Mouse (Mus musculus) intestine, postnatal 0 days (tissue): Measurements from ENCODE around the gene Vil1. TPM values are rescaled to one million over a fixed set of nuclear protein-coding genes. Genes with fewer than 3 reads are reported as not detected.

Experiments
- ATAC-seq: fragments of 200-750 bp; cut with Nextera tagmentation; 2 replicates; pipeline ENCODE4 v1.8.0; 2017; ENCODE audit warnings: mild to moderate bottlenecking, moderate TSS enrichment, moderate library complexity
- H3K27ac ChIP-seq: fragments of 300-500 bp; sonication (generic); 2 replicates; pipeline ENCODE4 v1.5.1; 2014; ENCODE audit warnings: mild to moderate bottlenecking, low read depth, low read length, moderate library complexity
- H3K27me3 ChIP-seq: fragments of 300-500 bp; sonication (generic); replicated peaks from 2 replicates; pipeline ENCODE4 v1.6.1; 2014; ENCODE audit warnings: low read length, mixed read lengths; ENCODE audit not compliant: control insufficient read depth, insufficient read depth
- H3K36me3 ChIP-seq: fragments of 300-500 bp; sonication (generic); 2 replicates; pipeline ENCODE4 v1.6.1; 2014; ENCODE audit warnings: mild to moderate bottlenecking, moderate library complexity; ENCODE audit not compliant: control insufficient read depth, insufficient read depth
- H3K4me1 ChIP-seq: fragments of 300-500 bp; sonication (generic); replicated peaks from 2 replicates; pipeline ENCODE4 v1.6.1; 2014; ENCODE audit warnings: antibody characterized with exemption, low read length, mixed read lengths; ENCODE audit not compliant: control insufficient read depth, insufficient read depth
- H3K4me2 ChIP-seq: fragments of 300-500 bp; sonication (generic); replicated peaks from 2 replicates; pipeline ENCODE4 v1.6.1; 2014; ENCODE audit warnings: low read depth, mild to moderate bottlenecking, moderate library complexity
- H3K4me3 ChIP-seq: fragments of 300-500 bp; sonication (generic); 2 replicates; pipeline ENCODE4 v1.5.1; 2014; ENCODE audit warnings: low read depth, low read length
- H3K9ac ChIP-seq: fragments of 300-500 bp; sonication (generic); 2 replicates; pipeline ENCODE4 v1.6.1; 2014; ENCODE audit warnings: mild to moderate bottlenecking, low read depth, low read length
- H3K9me3 ChIP-seq: fragments of 300-500 bp; sonication (generic); 2 replicates; pipeline ENCODE4 v1.6.1; 2016; ENCODE audit warnings: mixed run types; ENCODE audit not compliant: control insufficient read depth
- CTCF ChIP-seq: sonication (generic); IDR thresholded peaks from 2 replicates; pipeline ENCODE4 v1.5.1; 2016; ENCODE audit warnings: low read depth, mild to moderate bottlenecking, control low read depth, antibody characterized with exemption, moderate library complexity
- WGBS: fragments of 180-500 bp; shearing (Covaris S2); extraction: QIAGEN DNeasy Blood & Tissue Kit; methylation state at CpG from one replicate; pipeline ENCODE4 v1.1.7; 2014; 5-methylcytosine and 5-hydroxymethylcytosine counted together
- polyA plus RNA-seq: library from polyadenylated mRNA; unstranded; fragments of >200 nt; fragmentation: Nextera tagmentation; extraction: Ambion mirVana; gene quantifications from 2 replicates; pipeline ENCODE4 v1.2.1, GENCODE M21; 2015

Gene Vil1
- polyA plus RNA-seq, 1 experiment from 2014 or later: 217 TPM

DNA sequence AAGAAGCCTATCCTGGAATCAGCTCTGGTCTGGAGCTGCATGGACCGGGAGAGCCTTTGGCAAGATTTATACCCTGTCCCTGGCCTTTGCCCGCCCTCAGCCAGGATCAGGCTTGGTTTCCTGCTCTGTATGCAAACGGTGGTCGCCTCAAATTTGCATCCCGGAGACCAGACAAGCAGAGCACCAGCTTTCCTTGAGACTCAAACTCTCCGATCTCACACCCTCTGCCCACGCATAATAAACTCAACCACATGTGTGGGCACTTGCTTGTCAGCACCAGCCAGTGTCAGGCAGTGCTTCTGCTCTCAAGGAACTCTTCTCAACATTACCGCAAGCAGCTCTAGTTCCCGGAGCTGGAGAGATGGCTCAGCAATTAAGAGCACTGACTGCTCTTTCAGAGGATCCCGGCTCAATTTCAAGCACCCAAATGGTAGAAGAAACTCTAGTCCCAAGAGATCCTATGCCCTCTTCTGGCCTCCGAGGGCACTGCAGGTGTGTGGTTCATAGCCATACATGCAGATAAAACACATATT, 11.2 kb upstream of the Vil1 start:
- Histone ChIP-seq H3K9ac (peak overlapping the region; percentile 27), H3K36me3 (peaks cover 23% of the 10 kb centered on the region), H3K4me2 (peak overlapping the region; percentile 80), H3K27me3 (no peaks in the 10 kb centered on the region), H3K27ac (peak overlapping the region; percentile 73), H3K4me1 (no peaks in the 10 kb centered on the region), H3K9me3 (no peaks in the 10 kb centered on the region), H3K4me3 (peak overlapping the region; percentile 33)
- WGBS: 8% methylated on average over 11 of the region's 11 CpGs
- peak; percentile 79 for TF ChIP-seq CTCF
- peak; percentile 23 for ATAC-seq

DNA sequence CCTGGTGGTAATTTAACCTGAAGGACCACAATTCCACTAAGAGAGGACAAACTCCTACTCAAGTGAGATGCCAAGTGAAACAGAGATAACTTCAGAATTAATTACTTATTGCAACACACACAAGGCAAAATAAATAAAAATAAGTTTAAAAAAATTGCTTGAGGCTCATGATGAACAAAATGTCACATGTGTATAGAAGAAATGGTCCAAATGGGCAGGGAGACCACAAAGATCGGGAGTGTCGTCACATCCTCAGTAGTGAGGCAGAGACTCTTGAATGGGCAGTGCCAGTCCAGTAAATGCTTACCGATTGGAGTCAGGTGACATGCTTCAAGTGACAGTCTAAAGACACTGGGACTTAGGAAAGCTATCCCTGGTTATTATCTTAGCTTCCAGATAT, 8.6 kb upstream of the Vil1 start:
- Histone ChIP-seq H3K4me2 (no peak overlapping the region), H3K9ac (no peak overlapping the region), H3K9me3 (no peaks in the 10 kb centered on the region), H3K36me3 (peaks cover 2% of the 10 kb centered on the region; the same call in 1 of the 2 replicates), H3K4me3 (no peak overlapping the region), H3K27me3 (no peaks in the 10 kb centered on the region), H3K4me1 (no peaks in the 10 kb centered on the region), H3K27ac (no peak overlapping the region)
- 67% methylated on average over 3 of the region's 3 CpGs for WGBS
- ATAC-seq: no peak
- no peak for TF ChIP-seq CTCF

DNA sequence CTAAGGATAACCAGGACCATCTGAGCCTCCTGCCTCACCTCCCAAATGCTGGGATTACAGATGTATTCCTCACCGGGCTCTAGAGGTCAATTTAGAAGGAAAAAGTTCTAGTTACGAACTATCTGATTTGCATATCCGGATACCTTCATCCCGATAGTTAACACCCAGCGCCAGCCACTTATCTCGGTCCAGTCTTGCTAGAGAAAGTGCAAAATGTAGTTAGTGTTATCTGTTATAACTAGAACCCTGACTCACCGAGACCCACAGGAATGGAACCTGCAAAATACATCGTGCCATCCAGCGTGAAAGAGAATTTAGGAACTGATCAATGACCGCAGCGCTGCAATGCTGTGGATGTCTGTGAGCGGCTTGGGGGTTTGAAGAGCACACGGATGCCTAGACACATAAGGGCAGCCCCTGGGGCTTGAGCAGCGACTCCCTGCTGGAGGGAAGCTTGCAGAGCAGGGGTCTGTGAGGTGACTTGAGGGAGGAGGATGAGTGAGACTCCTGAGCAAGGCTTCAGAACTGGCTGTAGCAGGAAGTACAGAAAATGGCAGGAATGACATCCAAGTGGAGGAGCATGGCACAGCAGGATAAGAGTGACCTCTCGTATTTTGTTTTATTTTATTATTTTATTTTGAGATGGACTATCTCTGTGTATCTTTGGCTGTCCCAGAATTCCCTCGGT, 8.0 kb upstream of the Vil1 start:
- H3K36me3 ChIP-seq: no peaks in the 10 kb centered on the region
- H3K27ac ChIP-seq: no peak overlapping the region
- no peaks in the 10 kb centered on the region for H3K4me1 ChIP-seq
- H3K9ac ChIP-seq: no peak overlapping the region
- TF ChIP-seq CTCF: no peak
- no peak overlapping the region for H3K4me3 ChIP-seq
- no peak for ATAC-seq
- 60% methylated on average over 16 of the region's 16 CpGs for WGBS
- H3K27me3 ChIP-seq: no peaks in the 10 kb centered on the region
- no peak overlapping the region for H3K4me2 ChIP-seq
- no peaks in the 10 kb centered on the region for H3K9me3 ChIP-seq

GRCm38 (mm10) chr1:74404206-74404605, 5.0 kb upstream of the Vil1 start:
- Histone ChIP-seq H3K27ac (no peak overlapping the region), H3K9me3 (no peaks in the 10 kb centered on the region), H3K36me3 (no peaks in the 10 kb centered on the region), H3K4me1 (no peaks in the 10 kb centered on the region; the same call in 1 of the 2 replicates), H3K4me3 (no peak overlapping the region), H3K9ac (no peak overlapping the region), H3K4me2 (no peak overlapping the region), H3K27me3 (no peaks in the 10 kb centered on the region)
- no peak for TF ChIP-seq CTCF
- no peak for ATAC-seq
- 70% methylated on average over 4 of the region's 4 CpGs for WGBS

DNA sequence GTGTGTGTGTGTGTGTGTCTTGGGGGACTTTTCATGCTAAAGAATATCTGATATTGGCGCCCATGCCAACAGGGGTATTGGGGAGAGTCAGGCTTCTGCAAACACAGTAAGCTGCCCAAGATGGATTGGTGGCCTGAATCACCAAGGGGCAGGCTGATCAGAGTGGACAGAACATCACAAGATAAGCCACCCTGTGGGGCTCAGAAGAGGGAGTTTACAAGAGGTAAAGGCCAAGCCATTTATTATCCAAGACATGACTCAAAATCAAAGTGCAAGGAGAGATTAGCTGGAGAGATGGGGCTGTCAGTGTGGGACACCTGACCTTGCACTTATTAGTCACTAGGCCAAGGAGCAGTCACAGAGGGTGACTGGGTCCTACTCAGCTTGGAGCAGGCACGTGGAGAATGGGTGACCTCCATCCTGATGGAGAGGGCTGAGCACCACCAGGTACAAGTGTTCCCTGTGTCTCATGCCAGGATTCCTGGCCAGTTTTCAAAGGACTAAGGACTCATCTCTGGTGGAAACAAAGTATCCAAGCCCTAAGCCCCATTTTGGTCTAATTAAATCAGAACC, 2.7 kb downstream of the Vil1 start:
- Histone ChIP-seq H3K27me3 (no peaks in the 10 kb centered on the region), H3K9me3 (no peaks in the 10 kb centered on the region), H3K4me2 (peak overlapping the region; percentile 70), H3K4me3 (peak overlapping the region; percentile 47), H3K27ac (peak overlapping the region; percentile 91), H3K36me3 (peaks cover 16% of the 10 kb centered on the region; the same call in 1 of the 2 replicates), H3K9ac (no peak overlapping the region), H3K4me1 (no peaks in the 10 kb centered on the region; the same call in 1 of the 2 replicates)
- WGBS: 46% methylated on average over 2 of the region's 2 CpGs
- no peak for TF ChIP-seq CTCF
- ATAC-seq: peak; percentile 23

GRCm38 (mm10) chr1:74412711-74413110, 3.5 kb downstream of the Vil1 start:
- no peak for ATAC-seq
- no peaks in the 10 kb centered on the region for H3K27me3 ChIP-seq
- H3K36me3 ChIP-seq: peaks cover 16% of the 10 kb centered on the region; the same call in 1 of the 2 replicates
- WGBS: 50% methylated on average over 8 of the region's 8 CpGs
- peak overlapping the region; percentile 70 for H3K4me2 ChIP-seq
- peak overlapping the region; percentile 2; the same call in 1 of the 2 replicates for H3K27ac ChIP-seq
- H3K9ac ChIP-seq: no peak overlapping the region
- TF ChIP-seq CTCF: no peak
- no peaks in the 10 kb centered on the region for H3K4me1 ChIP-seq
- H3K9me3 ChIP-seq: no peaks in the 10 kb centered on the region
- peak overlapping the region; percentile 6; the same call in 1 of the 2 replicates for H3K4me3 ChIP-seq
